Mouse (Mus musculus): Measurements from ENCODE around the gene Smtnl2. TPM values are rescaled to one million over a fixed set of nuclear protein-coding genes. Genes with fewer than 3 reads are reported as not detected.

Gene Smtnl2
- total and polyA plus RNA-seq, 3 experiments: 2.4 to 5.6 (median 2.5) TPM

DNA sequence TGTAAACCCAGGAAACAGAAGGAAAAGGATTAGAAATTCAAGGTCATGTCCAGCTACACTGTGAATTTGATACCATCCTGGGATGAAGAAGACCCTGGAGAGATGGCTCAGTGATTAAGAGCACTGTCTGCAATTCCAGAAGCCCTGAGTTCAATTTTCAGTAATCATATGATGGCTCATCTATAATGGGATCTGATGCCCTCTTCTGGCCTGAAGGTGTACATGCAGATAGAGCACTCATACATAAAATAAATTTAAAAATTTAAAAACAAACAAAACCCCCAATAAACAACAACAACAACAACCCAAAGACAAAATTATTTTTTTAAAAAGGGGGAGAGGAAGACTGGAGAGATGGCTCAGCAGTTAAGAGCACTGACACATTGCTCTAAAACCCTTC, 15.4 kb upstream of the Smtnl2 start:
- DNase-seq: no peak

DNA sequence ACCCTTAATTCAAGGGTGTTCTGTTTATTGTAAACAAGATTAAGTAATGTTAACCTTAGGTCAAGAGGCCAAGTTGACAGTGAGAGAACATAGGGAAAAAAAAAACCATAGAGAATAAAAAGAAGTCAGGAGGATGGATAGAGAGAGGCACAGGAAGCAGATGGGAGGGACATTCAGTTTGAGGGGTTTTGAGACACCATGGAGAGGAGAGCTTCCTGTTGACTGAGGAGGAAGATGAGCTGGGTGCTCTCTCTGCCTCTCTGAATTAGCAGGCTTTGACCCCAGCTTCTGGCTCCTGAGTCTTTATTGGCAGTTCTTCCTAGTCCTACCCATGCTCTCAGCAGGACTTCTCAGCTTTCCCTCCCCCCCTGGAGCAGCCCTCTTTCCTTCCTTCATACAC, 13.7 kb upstream of the Smtnl2 start:
- no peak for DNase-seq

DNA sequence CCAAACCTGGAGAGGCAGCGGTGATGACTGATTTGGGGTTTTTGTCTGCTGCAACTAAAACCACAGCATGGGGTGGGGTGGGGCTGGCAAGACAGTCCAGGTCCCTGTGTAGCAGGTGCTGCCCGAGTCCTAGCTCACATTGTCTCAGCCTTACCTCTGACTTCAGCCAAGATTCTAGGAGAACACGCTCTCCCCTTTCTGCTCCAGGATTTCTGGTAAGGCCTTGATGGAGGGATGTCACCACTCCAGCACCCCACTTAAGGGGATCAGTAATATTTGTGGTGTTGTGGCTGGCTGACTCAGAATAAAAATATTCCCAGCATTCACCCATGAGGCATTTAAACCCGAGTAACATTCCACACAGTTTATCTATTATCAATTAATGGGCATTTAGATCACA, 12.2 kb upstream of the Smtnl2 start:
- DNase-seq: no peak

DNA sequence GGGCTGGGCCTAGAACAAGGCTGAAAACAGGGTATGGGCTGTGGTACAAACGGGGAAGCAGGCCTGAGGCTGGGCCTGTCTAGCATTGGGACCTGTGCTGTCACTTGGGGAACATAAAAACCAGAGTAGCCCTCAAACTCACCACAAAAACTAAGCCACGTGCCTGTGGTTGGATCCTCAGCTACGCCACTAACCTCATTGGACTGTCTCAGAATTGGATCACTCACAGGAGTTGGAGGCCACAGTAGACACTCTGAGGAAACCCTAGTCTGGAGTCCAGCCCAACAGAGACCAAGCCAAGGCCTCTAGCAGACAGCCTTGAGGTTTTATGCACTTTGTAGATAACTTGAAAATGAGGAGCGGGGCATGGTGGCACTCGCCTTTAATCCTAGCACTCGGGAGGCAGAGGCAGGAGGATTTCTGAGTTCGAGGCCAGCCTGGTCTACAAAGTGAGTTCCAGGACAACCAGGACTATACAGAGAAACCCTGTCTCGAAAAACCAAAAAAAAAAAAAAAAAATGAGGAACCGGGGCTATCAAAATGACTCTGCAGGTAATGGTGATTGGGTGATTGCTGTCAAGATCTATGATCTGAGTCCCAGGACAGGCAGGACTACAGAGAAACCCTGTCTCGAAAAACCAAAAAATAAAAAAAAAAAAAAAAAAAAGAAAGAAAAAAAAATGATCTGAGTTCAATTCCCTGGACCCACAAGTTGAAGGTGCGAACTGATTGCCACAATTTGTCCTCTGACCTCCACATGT, 10.2 kb upstream of the Smtnl2 start:
- peak; percentile 82 for DNase-seq

DNA sequence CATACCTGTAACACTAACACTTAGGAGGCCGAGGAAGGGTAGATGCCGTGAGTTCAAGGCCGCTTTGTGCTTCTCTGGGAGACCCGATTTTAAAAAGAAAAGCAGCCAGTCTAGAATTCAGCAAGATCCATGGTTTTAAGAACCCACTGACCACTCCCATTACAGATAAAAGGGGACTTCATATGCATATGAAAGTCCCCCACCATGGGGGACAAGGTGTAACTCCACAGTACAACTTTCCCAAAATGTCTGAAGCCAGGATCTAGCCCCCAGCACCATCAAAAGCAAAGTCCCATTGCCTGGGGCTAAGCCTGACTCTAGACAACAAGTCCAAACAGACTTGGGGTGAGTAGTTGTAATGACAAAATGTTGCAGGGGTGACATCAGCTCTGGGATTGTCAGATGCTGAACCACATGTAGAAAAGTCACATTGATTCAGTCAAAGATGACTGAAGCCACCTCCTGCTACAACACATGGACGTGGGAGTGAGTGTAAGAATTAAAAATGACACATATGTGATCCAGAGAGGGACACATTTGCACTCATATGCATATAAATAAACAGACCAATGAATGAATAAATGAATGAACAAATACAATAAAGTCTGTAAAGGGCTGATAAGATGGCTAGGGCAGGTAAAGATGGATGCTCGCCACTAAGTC, 9.1 kb upstream of the Smtnl2 start:
- no peak for DNase-seq

DNA sequence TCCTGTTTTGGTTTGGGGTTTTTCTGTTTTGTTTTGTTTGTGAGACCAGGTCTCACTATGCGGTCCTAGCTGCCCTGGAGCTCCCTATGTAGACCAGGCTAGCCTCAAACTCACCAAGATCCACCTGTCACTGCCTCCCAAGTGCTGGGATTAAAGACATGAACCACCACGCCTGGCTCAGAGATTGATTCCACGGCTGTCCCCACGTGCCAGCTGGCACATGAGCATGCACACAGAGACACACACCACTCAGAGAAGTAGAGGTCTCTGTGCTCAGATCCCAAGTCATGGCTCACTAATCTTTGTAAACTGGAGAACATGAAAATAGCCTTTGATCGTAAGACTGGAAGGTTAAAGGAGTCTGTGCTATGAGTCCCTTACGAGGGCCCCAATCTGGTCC, 7.5 kb upstream of the Smtnl2 start:
- DNase-seq: no peak

DNA sequence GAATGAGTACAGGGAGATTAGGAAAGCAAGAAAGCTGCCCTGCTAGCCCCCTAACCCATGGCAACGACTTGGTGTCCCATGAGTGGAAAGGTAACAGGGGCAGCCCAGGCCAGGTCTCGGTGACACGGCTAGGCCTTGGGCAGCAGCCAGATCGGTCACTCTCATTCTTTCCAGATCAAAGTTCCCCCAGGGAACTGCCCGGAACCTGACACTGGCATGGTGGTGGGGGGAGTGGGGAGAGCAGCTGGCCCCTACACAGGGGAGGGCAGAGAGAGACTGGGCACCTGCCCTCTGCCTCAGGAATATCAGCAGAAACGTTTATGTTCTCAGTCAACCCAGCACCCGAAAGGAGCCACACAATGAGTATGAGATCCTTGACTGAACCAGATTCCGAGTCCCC, 6.7 kb upstream of the Smtnl2 start:
- DNase-seq: peak; percentile 42

DNA sequence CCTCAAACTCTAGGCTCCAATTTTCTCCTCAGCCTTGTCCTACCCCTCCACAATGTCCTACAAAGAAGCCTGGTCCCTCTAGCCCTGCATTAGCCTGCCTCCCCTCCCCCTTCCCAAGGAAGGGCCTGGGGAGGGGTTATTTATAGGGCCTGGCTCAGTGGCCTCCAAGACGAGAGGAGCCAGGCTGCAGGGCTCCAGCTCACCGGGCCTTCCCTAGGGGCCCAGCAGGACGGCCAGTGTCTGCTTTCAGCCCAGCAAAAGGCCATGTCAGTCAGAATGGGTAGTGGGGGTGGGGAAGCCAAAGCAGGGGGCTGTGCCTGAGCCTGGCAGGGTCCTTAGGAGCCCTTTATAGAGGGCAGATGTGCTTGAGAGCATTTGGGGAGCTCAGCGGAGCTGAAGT, 5.9 kb upstream of the Smtnl2 start:
- DNase-seq: no peak

DNA sequence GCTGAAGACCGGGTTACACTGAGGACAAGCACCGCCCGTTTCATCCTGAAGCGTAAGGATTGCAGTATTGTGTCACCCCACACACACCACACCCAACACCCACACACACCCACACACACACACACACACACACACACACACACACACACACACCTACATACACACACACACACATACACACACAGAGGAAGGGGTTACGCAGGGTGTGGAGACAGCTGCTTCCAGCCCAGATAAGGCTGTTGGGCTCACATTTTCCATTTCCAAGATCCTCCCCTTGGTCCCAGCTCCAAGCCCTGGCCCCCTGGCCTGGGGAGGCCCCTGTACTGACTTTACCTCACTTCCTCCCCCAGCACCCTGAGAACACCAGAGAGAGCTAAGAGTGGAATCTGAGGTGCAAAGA, 5.2 kb upstream of the Smtnl2 start:
- no peak for DNase-seq

DNA sequence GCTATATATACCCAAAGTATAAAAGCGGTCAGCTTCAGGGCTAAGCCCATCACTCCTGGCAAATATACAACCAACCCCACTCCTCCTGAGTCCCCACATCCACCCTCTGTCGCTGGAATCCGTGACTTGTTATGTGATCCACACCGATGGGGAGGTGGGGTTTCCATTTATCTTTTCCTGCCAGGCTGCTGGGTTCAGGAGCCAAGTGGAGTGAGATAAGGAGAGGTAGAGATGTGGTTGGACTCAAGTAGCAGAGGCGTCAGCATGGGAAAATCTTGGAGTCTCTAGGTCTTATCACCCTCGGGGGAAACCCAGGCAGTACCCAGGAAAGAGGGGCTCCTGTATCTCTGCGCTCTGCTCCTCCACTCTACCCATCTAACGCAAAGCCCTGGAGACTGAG, 3.6 kb upstream of the Smtnl2 start:
- no peak for DNase-seq

DNA sequence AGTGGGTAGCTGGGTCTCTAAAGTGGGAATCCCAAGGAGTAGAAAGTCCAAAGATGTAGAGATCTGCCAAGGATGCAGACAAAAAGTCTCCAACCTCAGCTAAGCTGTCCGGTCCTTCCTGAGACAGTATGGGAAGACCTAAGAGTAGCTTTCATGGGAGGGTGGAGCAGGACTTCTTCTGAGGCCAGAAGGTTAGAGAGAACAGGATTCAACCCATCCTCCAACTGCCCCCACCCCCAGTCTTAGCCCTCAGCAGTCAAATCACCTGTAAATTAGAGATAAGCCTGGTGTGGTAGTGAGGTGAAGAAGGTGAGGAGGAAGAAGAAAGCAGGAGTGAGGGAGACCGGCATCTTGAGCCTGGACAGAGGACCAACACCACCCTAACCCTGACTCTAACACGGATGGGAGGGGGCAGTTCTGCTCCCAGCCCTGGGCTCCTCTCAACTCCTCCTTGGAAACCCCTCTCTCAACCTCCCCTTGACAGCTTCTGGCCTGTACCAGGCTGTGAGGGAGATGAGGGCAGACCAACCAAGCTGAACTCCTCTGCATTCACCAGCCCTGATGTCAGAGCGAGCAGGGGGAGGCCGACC, 2.2 kb upstream of the Smtnl2 start:
- DNase-seq: no peak

DNA sequence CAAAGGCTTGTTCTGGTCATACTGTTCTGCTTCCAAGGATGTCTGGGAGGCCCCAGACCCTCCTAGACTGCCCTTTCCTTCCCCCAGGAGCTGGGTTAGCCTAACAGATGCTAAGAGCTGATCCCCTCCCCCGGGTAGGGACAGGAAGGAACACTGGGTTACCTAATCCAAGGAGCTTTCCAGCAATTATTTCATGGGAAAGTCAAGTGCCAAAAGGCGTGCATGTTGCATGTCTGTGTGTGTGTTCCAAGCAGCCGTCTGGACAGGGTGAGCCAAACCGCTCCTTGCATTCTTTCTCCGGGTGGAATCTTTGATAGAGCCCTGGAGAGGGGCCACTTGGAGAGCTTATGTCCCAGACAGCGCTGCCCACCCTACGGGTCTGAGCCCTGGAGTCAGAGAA, 1.5 kb upstream of the Smtnl2 start:
- DNase-seq: no peak

DNA sequence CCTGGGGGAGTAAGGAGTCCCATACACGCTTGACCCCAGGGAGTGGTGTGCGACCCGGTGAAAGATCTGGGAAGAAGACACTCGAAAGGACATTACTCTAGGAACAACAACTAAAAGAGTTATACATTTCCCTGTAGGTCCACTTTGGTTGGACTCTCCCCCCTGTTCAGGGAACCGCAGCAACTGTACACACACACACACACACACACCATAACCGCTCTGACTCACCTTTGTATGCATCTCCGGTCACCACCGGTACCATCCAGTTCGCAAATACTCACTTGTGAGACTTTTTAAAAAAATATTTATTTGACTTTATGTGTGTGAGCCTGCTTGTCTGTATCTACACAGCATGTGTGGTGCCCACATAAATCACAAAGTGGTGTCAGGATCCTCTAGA, 432 bp upstream of the Smtnl2 start:
- DNase-seq: no peak

DNA sequence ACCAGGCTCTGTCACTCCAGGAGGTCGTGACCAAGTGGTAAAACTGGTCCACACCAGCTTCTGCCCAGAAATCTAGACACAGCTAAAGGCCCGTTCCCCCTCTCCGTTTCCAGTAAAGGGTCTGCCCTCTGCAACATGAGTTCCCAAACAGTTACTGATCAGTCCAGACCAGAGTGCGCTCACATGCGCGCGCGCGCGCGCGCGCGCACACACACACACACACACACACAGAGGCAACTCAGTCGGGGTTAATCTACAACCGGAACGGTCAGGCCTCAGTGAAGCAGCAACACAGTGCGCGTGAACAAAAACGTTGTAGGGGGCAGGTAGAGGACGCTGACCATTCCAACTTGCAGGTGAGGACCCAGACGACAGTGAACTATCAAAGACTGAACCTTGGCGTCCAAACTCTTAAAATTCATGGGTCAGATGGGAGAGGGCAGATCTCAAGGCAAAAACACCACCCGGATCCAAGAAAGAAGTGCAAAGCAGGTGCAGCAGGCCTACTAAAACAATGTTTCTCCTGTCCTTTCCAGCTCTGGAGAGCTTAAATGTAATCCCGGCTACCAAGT, 906 bp downstream of the Smtnl2 start:
- DNase-seq: no peak

DNA sequence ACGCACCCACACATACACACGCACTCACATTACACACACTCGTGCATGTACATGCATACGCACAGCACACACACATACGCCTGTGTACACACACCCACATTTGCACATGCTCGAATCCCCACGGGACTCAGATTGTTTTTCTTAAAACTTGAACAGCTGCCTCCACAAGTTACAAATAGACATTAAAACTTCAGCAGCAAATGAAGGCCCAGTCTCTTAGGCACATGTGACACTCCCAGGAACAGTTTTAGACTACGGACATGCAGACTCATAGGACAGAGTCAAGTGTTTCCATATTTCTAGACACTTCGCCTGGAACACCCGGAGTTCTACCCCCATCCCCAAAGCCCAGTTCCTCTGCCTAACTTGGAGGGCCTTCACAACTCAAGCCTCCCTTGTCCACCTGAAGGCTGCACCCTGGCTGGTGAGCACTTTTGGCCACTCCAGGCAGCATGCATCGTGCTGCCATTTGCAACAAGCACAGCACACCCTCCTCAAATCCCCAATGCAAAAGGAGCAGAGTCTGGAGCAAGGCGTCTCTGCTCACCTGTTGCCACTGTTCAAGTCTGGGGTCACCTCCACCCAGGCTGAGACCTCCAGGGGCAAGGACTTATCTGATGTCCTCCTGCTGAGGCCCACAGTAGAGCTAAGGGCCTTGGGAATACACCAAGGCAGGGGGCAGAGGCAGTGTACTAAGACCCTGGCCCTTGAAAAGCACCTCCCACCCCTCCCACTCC, 1.7 kb downstream of the Smtnl2 start:
- no peak for DNase-seq

DNA sequence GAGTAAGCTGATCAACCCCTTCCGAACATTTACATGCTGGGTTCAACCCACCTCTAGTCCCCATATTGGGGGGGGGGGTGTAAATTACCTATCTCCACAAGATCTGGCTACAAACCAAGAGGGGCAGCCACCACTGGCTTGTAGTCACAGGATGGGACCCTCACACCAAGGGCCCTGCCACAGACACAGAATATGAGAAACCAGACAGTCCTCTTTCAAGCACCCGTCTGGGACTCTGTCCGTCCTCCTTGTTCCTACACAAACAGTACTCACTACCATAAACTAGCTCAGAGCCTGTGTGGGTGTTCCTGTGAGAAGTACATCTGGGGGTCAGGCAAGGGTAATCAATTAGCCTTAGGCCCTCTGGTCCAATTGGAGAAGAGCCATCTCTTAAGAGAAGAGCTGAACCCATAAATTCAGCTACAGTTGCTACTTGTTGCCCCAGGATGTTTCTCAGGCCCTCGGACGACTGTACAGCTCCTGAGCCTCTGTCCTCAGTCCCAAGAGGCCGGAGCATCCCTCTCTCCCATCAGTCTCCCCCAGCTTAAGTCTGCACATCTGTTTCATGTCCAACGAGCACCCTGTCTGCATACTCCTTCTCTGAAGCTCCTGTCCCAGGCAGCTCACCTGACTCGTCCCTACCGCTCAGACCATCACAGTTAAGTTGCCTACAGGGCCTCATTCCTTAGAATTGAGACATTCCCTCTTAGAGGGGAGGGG, 2.9 kb downstream of the Smtnl2 start:
- no peak for DNase-seq

DNA sequence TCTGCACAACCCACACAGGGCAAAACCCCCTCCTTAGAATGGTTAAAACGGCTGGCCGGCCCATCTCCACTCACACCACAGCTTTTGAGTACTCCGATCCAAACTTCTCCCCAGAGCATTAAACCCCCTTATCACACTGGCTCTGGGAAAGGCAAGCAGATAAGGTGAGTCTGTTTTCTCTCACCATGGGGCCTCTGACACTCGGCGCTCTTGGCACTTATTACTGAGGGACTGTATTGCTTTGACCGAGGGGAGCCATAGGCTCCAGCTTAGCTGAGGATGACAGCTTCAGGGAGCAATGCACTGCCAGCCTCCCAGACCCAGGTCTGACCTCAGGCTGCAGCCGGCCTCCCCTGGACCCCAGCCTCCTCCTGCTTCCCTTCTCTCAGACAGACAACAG, 3.9 kb downstream of the Smtnl2 start:
- DNase-seq: no peak

DNA sequence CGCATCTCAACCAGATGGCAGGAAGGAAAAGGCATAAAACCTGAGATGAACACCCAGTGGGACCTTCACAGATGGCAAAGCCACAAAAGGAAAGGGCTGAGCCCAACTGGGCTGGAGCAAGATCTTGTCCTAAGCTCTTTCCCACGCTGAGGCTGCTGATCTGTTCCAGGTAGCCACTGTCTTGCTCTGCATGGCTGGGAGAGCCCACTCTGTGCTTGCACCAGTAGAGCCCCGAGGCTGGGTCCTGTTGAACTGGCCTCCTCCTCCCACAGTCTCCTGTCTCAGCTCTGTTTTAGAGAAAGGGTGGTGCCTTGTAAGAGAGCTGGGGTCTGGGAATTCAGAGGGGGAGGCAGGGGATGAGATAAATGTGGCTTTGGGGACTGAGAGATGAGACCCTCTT, 4.4 kb downstream of the Smtnl2 start:
- no peak for DNase-seq

DNA sequence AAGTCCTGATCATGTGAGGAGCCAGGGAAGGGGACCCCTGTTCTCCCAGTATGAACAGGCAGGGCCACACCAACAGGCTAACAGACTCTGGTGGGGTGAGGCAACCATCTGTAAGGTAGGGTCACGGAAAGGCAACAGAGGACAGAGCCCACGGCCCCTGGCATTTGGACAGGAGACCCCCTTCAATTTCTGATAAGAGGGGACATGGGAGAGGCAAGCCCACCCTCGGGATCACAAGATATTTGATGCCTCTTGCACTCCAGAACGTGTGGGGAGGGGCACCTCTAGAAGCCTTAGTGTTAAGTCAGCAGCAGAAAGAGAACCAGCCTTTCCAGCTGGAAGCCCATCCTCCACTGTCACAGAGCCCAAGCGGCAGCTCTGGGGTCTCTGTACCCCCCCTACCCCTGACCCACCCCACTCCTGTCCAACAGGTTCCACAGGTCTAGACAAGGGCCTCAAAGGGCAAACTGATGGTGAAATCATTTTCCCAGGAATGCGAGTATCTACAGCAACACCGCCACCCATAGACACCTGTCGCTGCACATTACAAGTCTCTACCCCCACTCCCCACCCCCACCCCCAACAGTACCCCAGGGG, 5.3 kb downstream of the Smtnl2 start:
- no peak for DNase-seq

DNA sequence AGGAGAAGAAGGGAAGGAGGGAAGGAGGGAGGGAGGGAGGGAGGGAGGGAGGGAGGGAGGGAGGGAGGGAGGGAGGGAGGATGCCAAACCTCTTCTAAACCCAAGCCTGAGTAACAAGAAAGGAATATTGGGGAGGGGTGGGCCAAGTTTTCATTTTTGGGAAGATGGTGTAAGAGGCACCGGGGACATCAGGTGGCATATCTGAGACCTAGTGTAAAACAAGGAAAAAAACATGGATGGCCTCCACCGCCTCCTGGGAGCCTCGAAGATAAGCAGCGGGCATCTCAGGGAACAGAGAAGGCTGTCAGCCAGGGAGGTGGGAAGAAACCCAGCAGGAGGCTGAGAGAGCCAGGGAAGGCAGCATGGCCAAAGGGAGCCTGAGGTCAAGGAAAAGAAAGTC, 6.0 kb downstream of the Smtnl2 start:
- DNase-seq: no peak

DNA sequence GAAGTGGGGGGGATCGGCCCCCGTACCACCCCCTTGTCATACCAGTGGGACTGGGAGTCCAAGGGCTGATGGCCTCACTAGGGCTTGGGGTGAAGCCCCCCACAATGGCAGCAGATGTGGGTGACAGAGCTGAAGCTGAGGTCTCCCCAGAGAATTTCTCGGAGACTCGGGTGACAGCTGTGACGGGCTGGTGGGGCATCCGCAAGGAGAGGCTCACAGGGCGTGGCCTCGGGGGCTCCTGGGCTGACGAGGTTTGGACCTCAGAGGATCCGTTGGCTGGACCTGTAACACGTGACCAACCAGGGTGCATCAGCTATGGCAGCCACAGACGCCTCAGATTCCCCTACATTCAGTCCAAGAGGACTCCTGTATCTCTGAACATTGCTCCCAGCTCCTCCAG, 8.5 kb downstream of the Smtnl2 start:
- no peak for DNase-seq

DNA sequence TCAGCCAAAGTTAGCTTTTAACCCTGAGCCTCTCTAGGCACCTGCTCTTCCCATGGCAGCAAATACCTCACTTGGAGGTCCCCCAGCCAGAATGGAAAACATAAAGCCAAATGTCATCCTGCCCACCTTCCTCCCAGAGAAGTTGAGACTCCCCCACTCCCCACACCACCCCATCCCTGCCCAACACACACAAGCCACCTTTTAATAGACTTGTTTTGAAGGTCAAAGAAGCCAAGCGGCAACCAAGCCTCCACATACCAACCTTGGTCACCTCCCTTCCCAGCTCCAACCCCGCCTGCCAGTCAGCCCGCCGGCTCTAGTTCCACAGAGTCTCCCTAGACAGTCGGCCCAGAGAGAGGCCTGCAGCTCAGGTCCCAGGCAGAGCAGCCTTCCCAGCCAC, 9.5 kb downstream of the Smtnl2 start:
- DNase-seq: no peak
